Mouse (Mus musculus) ES-Bruce4 (cell line): ENCODE data around the gene Wnt5b.

Experiments
- CTCF ChIP-seq: IDR thresholded peaks from one replicate; pipeline ENCODE4 v1.8.1; 2011; ENCODE audit warnings: low read depth, low read length
- EP300 ChIP-seq: IDR thresholded peaks from 2 replicates; pipeline ENCODE4 v1.6.1; 2011; ENCODE audit warnings: low read depth, low read length; ENCODE audit not compliant: insufficient read depth

DNA sequence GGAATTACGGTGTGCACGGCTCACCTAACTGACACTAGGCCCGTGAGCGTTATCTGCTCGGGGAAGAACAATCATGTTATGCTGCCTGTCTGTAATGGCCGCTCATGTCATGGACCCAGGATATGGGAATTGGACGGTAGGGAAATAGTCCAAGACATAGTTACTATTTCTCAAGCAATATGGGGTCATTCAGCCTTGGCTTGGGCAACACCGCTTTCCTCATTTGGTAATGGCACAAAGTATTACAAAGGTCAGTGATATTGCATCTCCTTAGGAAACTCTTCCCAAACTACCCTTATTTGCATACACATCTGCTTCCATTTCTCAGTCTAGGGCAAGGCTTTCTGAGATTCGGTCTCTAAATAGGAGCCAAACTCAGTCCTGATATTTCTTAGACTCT, 56.5 kb downstream of the Wnt5b start:
- TF ChIP-seq EP300 (no peak), CTCF (no peak)
